Mouse (Mus musculus): ENCODE data around the gene Rnd2. TPM values are rescaled to one million over a fixed set of nuclear protein-coding genes. Genes with fewer than 3 reads are reported as not detected.
"Not testable (repeated sequence)": the region's sequence is repeated elsewhere in the genome, so short reads cannot be mapped to it uniquely, and the experiment has no call there.

The Rnd2 gene
- polyA plus RNA-seq, 1 experiment from 2014 or later: 43.9 TPM

GRCm38 (mm10) chr11:101449596-101449995, 15.2 kb upstream of the Rnd2 start:
- H3K4me2 ChIP-seq (ENCODE audit: low read depth); H3K4me1 ChIP-seq (ENCODE audit: control insufficient read depth, insufficient read depth, low read length); H3K27me3 ChIP-seq (ENCODE audit: control insufficient read depth, insufficient read depth, low read length); H3K36me3 ChIP-seq (ENCODE audit: control insufficient read depth, insufficient read depth, low read length); ATAC-seq (ENCODE audit: insufficient read depth, low FRiP score, low TSS enrichment); H3K9me3 ChIP-seq (ENCODE audit: control insufficient read depth, low read length); DNase-seq (ENCODE audit: low spot score); H3K9ac ChIP-seq (ENCODE audit: low read length); H3K4me3 ChIP-seq (ENCODE audit: low read depth, low read length); H3K27ac ChIP-seq (ENCODE audit: low read depth, low read length): not testable (repeated sequence)
- 91% methylated on average over 4 of the region's 4 CpGs for WGBS

DNA sequence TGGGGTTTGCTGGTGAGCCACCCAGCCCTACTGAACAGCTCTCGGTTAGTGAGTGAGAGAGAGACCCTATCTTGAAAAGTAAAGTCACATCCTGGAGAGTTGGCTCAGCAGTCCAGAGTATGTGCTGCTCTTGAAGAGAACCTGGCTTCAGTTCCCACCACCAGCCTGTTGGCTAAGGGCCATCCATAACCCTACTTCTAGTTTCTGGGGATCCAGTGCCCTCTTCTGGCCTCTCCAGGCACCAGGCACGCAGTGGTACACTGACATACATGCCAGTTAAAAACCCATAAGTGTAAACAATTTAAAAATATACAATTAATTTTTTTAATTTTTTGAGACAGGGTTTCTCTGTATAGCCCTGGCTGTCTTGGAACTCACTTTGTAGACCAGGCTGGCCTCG, 14.4 kb upstream of the Rnd2 start:
- no peak overlapping the region for H3K4me3 ChIP-seq (ENCODE audit: low read depth, low read length)
- H3K9ac ChIP-seq (ENCODE audit: low read length): no peak overlapping the region
- H3K4me1 ChIP-seq (ENCODE audit: control insufficient read depth, insufficient read depth, low read length): no peaks in the 10 kb centered on the region
- H3K36me3 ChIP-seq (ENCODE audit: control insufficient read depth, insufficient read depth, low read length): no peaks in the 10 kb centered on the region
- H3K27me3 ChIP-seq (ENCODE audit: control insufficient read depth, insufficient read depth, low read length): no peaks in the 10 kb centered on the region
- DNase-seq (ENCODE audit: low spot score) (no peak), ATAC-seq (ENCODE audit: insufficient read depth, low FRiP score, low TSS enrichment) (no peak)
- H3K27ac ChIP-seq (ENCODE audit: low read depth, low read length): no peak overlapping the region
- 78% methylated on average over 3 of the region's 3 CpGs for WGBS
- no peak overlapping the region for H3K4me2 ChIP-seq (ENCODE audit: low read depth)
- no peaks in the 10 kb centered on the region for H3K9me3 ChIP-seq (ENCODE audit: control insufficient read depth, low read length)

GRCm38 (mm10) chr11:101451536-101451935, 13.3 kb upstream of the Rnd2 start:
- ATAC-seq (ENCODE audit: insufficient read depth, low FRiP score, low TSS enrichment) (no peak), DNase-seq (ENCODE audit: low spot score) (no peak)
- no peaks in the 10 kb centered on the region for H3K27me3 ChIP-seq (ENCODE audit: control insufficient read depth, insufficient read depth, low read length)
- no peaks in the 10 kb centered on the region for H3K9me3 ChIP-seq (ENCODE audit: control insufficient read depth, low read length)
- no peak overlapping the region for H3K4me3 ChIP-seq (ENCODE audit: low read depth, low read length)
- H3K9ac ChIP-seq (ENCODE audit: low read length): no peak overlapping the region
- H3K36me3 ChIP-seq (ENCODE audit: control insufficient read depth, insufficient read depth, low read length): no peaks in the 10 kb centered on the region
- no peaks in the 10 kb centered on the region for H3K4me1 ChIP-seq (ENCODE audit: control insufficient read depth, insufficient read depth, low read length)
- WGBS: 91% methylated on average over 10 of the region's 10 CpGs
- H3K27ac ChIP-seq (ENCODE audit: low read depth, low read length): no peak overlapping the region
- no peak overlapping the region for H3K4me2 ChIP-seq (ENCODE audit: low read depth)

DNA sequence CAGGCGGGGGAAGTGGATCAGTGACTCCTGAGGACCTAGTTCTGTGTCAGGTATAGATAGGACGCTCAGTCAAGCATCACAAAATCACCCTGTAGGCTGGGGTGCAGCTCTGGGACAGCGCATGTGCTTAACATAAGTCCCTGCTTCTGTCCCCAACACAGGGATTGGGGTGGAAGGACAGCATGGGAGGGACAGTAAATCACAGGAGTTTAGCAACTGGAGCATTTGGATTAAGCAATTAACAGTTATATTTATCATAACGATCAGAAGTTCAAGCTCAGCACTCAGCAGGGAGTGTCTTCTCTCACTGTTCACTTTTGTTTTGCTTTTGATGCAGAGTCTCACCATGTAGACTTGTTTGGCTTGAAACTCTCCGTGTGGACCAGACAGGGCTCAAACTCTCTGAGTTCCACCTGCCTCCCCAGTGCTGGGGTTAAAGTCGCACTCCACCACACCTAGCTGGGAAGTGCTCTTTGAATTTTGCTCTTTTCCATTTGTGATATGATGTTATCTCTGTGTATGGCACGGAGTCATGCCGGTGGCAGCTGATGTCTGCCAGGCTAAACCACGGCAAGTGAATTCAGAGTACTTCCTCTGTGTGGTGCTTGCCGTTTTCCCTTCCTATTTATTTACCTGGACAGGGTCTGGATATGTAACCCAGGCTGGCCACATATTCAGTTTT, 12.6 kb upstream of the Rnd2 start:
- WGBS: 73% methylated on average over 10 of the region's 10 CpGs
- ATAC-seq (ENCODE audit: insufficient read depth, low FRiP score, low TSS enrichment): no peak
- no peak overlapping the region for H3K4me3 ChIP-seq (ENCODE audit: low read depth, low read length)
- H3K9ac ChIP-seq (ENCODE audit: low read length): no peak overlapping the region
- no peak overlapping the region for H3K27ac ChIP-seq (ENCODE audit: low read depth, low read length)
- H3K9me3 ChIP-seq (ENCODE audit: control insufficient read depth, low read length): no peaks in the 10 kb centered on the region
- no peak for DNase-seq (ENCODE audit: low spot score)
- no peak overlapping the region for H3K4me2 ChIP-seq (ENCODE audit: low read depth)
- no peaks in the 10 kb centered on the region for H3K27me3 ChIP-seq (ENCODE audit: control insufficient read depth, insufficient read depth, low read length)
- no peaks in the 10 kb centered on the region for H3K36me3 ChIP-seq (ENCODE audit: control insufficient read depth, insufficient read depth, low read length)
- H3K4me1 ChIP-seq (ENCODE audit: control insufficient read depth, insufficient read depth, low read length): no peaks in the 10 kb centered on the region

DNA sequence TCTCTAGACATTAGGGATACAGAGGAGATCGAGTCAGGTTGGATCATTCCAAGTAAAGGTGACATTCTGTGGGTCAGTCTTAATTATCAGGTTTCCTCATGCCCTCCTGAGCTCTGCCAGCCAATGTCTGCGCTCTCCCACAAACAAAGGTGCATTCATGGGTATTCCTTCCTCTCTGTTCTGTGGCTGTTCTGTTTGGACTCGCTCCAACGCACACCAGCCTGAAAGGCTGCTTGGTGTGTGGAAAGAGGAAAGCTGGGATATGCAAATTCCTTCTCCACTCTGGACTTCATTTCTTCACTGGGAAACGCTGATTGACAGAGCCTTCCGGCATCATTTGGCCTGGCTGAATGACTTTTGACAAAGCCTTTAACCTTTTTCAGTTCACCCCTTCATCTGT, 10.1 kb upstream of the Rnd2 start:
- Histone ChIP-seq H3K36me3 (ENCODE audit: control insufficient read depth, insufficient read depth, low read length) (no peaks in the 10 kb centered on the region; the same call in 1 of the 2 replicates), H3K4me3 (ENCODE audit: low read depth, low read length) (no peak overlapping the region), H3K9ac (ENCODE audit: low read length) (no peak overlapping the region), H3K27ac (ENCODE audit: low read depth, low read length) (no peak overlapping the region), H3K9me3 (ENCODE audit: control insufficient read depth, low read length) (no peaks in the 10 kb centered on the region), H3K4me1 (ENCODE audit: control insufficient read depth, insufficient read depth, low read length) (no peaks in the 10 kb centered on the region), H3K27me3 (ENCODE audit: control insufficient read depth, insufficient read depth, low read length) (no peaks in the 10 kb centered on the region), H3K4me2 (ENCODE audit: low read depth) (no peak overlapping the region)
- ATAC-seq (ENCODE audit: insufficient read depth, low FRiP score, low TSS enrichment): no peak
- DNase-seq (ENCODE audit: low spot score): no peak
- WGBS: 70% methylated on average over 6 of the region's 6 CpGs

- 89% methylated on average over 7 of the region's 7 CpGs for WGBS
- Histone ChIP-seq H3K36me3 (ENCODE audit: control insufficient read depth, insufficient read depth, low read length) (peaks cover 4% of the 10 kb centered on the region; the same call in 1 of the 2 replicates), H3K27me3 (ENCODE audit: control insufficient read depth, insufficient read depth, low read length) (no peaks in the 10 kb centered on the region), H3K4me3 (ENCODE audit: low read depth, low read length) (no peak overlapping the region), H3K27ac (ENCODE audit: low read depth, low read length) (no peak overlapping the region), H3K9ac (ENCODE audit: low read length) (no peak overlapping the region), H3K4me2 (ENCODE audit: low read depth) (no peak overlapping the region), H3K4me1 (ENCODE audit: control insufficient read depth, insufficient read depth, low read length) (no peaks in the 10 kb centered on the region), H3K9me3 (ENCODE audit: control insufficient read depth, low read length) (no peaks in the 10 kb centered on the region)
- DNase-seq (ENCODE audit: low spot score): no peak
- ATAC-seq (ENCODE audit: insufficient read depth, low FRiP score, low TSS enrichment): no peak
Observed at GRCm38 (mm10) chr11:101455627-101456026, 9.2 kb upstream of the Rnd2 start.

DNA sequence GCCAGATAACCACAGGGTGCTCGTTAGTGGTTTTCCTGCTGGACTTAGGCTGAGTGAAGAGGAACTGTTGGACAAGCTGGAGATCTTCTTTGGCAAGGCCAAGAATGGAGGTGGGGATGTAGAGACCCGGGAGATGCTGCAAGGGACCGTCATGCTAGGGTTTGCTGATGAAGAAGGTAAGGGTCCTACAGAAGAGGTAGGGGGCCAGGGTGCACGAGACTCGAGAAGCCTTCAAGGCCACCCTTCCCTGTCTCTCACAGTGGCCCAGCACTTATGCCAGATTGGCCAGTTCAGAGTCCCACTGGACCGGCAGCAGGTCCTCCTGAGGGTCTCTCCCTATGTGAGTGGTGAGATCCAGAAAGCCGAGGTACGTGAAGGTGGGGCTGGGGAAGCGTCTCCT, 7.2 kb upstream of the Rnd2 start:
- no peak for DNase-seq (ENCODE audit: low spot score)
- no peak overlapping the region for H3K4me3 ChIP-seq (ENCODE audit: low read depth, low read length)
- no peak overlapping the region for H3K4me2 ChIP-seq (ENCODE audit: low read depth)
- no peak for ATAC-seq (ENCODE audit: insufficient read depth, low FRiP score, low TSS enrichment)
- no peaks in the 10 kb centered on the region for H3K27me3 ChIP-seq (ENCODE audit: control insufficient read depth, insufficient read depth, low read length)
- no peak overlapping the region for H3K27ac ChIP-seq (ENCODE audit: low read depth, low read length)
- no peaks in the 10 kb centered on the region for H3K9me3 ChIP-seq (ENCODE audit: control insufficient read depth, low read length)
- H3K36me3 ChIP-seq (ENCODE audit: control insufficient read depth, insufficient read depth, low read length): peaks cover 4% of the 10 kb centered on the region; the same call in 1 of the 2 replicates
- peaks cover 8% of the 10 kb centered on the region for H3K4me1 ChIP-seq (ENCODE audit: control insufficient read depth, insufficient read depth, low read length)
- no peak overlapping the region for H3K9ac ChIP-seq (ENCODE audit: low read length)
- WGBS: 88% methylated on average over 9 of the region's 9 CpGs

GRCm38 (mm10) chr11:101458217-101458616, 6.6 kb upstream of the Rnd2 start:
- H3K9ac ChIP-seq (ENCODE audit: low read length): no peak overlapping the region
- H3K27ac ChIP-seq (ENCODE audit: low read depth, low read length): no peak overlapping the region
- DNase-seq (ENCODE audit: low spot score) (no peak), ATAC-seq (ENCODE audit: insufficient read depth, low FRiP score, low TSS enrichment) (no peak)
- H3K4me3 ChIP-seq (ENCODE audit: low read depth, low read length): no peak overlapping the region
- no peaks in the 10 kb centered on the region for H3K27me3 ChIP-seq (ENCODE audit: control insufficient read depth, insufficient read depth, low read length)
- H3K36me3 ChIP-seq (ENCODE audit: control insufficient read depth, insufficient read depth, low read length): peaks cover 4% of the 10 kb centered on the region; the same call in 1 of the 2 replicates
- no peaks in the 10 kb centered on the region for H3K9me3 ChIP-seq (ENCODE audit: control insufficient read depth, low read length)
- no peak overlapping the region for H3K4me2 ChIP-seq (ENCODE audit: low read depth)
- 81% methylated on average over 12 of the region's 12 CpGs for WGBS
- H3K4me1 ChIP-seq (ENCODE audit: control insufficient read depth, insufficient read depth, low read length): peaks cover 13% of the 10 kb centered on the region

DNA sequence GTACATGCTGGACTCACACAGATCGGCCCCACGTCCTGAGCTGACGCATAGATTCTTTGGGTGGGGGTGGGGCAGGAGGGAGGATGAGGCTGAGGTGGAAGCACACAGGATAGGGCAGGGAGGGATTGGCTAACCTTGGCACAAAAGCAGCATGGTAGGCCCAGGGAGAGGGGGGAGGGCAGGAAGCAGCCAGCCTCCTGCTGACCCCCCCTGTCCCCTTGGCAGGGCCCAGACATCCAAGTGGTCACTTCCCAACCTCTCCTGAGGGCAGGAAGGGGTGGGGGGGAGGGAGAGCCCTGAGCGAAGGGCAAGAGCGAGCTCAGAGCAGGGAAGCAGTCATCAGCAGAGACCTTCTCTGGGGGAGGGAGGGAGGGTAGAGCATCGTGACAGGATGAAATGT, 5.1 kb upstream of the Rnd2 start:
- peaks cover 26% of the 10 kb centered on the region for H3K4me1 ChIP-seq (ENCODE audit: control insufficient read depth, insufficient read depth, low read length)
- H3K9me3 ChIP-seq (ENCODE audit: control insufficient read depth, low read length): no peaks in the 10 kb centered on the region
- no peak overlapping the region for H3K9ac ChIP-seq (ENCODE audit: low read length)

More for the DNA sequence above, 5.1 kb upstream of the Rnd2 start:
- H3K36me3 ChIP-seq (ENCODE audit: control insufficient read depth, insufficient read depth, low read length): peaks cover 4% of the 10 kb centered on the region; the same call in 1 of the 2 replicates
- WGBS: 42% methylated on average over 4 of the region's 6 CpGs
- no peaks in the 10 kb centered on the region for H3K27me3 ChIP-seq (ENCODE audit: control insufficient read depth, insufficient read depth, low read length)
- no peak overlapping the region for H3K27ac ChIP-seq (ENCODE audit: low read depth, low read length)
- no peak for DNase-seq (ENCODE audit: low spot score)
- ATAC-seq (ENCODE audit: insufficient read depth, low FRiP score, low TSS enrichment): no peak
- no peak overlapping the region for H3K4me2 ChIP-seq (ENCODE audit: low read depth)
- H3K4me3 ChIP-seq (ENCODE audit: low read depth, low read length): no peak overlapping the region

Data from neural tube, embryonic 11.5 days (tissue).